Mouse (Mus musculus) cerebellum, adult (tissue): ENCODE measurements around the gene Zc2hc1c.
A peak's percentile ranks its signal among the peaks of the same experiment; 100 is the strongest.

Source experiments
- ATAC-seq: cut with Nextera tagmentation; 2 replicates; pipeline ENCODE4 v1.9.2; 2017; ENCODE audit warnings: mild to moderate bottlenecking, moderate library complexity, mixed read lengths; ENCODE audit not compliant: insufficient number of reproducible peaks, low FRiP score, low TSS enrichment

Gene Zc2hc1c

DNA sequence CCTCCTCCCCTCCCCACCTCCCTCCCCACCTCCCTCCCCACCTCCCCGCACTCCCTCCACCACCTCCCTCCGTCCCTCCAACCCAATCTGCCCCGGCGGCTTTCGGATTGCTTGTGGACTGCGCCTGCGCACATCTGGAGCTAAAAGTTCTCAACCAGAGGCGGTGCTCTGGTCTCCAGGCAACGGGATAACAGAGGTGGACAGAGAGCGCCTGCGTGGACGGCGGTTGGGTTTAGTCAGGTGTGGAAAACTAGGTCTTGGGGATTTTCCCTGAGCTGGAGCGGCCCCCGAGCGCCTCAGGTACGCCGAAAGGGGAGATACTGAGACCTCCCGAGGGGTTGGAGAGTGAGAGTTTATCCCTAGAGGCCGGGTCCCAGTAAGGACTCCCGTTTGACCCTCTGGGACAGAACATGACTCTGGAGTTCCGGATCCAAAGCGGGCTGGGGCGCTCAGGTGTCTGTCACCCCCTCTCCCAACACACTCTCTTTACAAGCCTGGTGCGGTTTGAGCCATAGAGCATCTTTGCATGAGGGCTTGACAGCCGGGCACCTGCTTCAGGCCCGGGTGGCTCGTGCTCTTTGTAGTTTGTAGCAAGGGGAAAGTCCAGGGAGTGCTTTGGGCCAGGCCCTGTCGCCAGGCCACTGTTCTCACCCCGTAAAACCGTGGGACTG lies at the start of gene Zc2hc1c:
Zc2hc1c (plus strand) TSS at position 106 of the 671 bp plus-strand sequence.
- no peak for ATAC-seq

DNA sequence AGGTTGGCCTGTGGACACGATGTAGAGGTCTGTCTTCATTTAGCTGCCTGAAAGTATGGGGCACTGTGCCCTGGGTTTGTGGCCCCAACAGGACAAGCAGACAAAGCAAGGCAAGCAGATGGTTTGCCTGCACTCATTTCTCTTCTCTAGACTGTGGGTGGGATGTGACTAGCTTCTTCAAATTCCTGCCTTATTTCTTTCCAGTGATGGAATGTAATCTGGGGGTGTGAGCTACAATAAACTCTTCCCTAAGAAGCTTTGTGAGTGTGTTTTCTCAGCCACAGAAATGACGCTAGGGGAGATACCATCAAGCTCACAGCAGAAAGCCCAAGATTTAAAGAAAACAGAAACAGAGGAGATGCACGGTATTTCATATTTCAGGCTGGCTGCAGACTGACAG lies 36.3 kb upstream of the Zc2hc1c start:
- ATAC-seq, result no peak

DNA sequence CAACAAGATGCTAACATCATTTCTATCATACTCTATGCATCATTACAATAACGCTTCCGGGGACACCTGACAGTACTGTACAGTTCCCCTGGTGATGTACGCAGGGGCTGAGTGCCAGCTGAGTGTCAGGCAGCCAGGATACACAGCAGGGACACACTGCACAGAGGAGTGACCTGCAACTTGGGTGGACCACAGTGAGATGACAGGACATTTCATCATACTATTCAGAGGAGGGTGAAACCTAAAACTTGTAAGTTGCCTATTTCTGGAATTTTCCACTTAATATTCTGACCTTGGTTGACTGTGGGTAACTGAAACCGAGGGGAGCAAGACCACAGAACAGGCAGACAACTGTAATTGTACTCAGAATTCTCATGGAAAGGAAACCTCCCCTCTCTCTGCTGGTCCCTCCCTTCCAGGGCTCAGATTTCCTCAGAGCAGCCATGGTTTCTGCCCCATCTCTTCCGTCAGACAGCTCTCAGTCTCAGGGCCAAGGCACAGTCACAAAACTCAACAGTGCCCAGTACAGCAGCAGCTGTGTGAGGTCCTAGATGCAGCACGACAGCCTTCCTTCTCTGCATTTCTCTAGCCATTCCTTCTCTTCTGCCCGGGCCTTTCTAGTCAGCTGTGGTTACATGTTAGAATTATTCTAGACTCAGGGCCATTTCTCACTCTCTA lies 32.2 kb upstream of the Zc2hc1c start:
- ATAC-seq, result no peak

DNA sequence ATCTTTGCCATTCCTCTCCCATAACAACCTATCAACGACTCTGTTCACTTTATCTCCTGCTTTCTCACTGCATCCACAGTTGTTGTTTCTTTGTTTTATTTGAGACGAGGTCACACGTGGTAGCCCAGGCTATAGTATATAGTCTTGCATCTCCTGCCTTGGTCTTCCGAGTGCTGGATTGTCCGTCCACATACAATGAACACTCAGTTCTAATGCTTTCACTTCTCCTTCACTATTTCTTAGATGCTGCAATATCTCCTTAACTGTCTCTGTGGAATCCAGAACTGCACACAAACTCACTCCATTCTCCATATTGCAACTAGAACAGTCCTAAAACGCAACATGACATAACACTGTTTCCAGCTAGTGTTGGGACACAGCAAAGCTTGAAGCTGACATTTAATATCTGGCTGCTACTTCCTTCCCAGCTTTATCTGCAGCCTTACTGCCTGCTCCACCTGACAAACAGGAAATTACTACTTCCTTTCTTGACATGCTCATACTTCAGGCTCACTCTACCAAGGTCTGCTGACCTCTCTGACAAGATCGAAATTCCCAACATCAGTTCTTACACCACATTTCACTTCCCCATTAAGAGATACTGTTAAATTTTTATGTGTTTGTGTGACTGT lies 31.3 kb upstream of the Zc2hc1c start:
- no peak for ATAC-seq

- ATAC-seq, result no peak
These were observed 25.9 kb upstream of the Zc2hc1c start for GRCm38 (mm10) chr12:85262489-85262888.

- no peak for ATAC-seq
These were observed 25.2 kb upstream of the Zc2hc1c start for GRCm38 (mm10) chr12:85263190-85263589.

- ATAC-seq, result no peak
These were observed 23.9 kb upstream of the Zc2hc1c start for GRCm38 (mm10) chr12:85264531-85264930.

DNA sequence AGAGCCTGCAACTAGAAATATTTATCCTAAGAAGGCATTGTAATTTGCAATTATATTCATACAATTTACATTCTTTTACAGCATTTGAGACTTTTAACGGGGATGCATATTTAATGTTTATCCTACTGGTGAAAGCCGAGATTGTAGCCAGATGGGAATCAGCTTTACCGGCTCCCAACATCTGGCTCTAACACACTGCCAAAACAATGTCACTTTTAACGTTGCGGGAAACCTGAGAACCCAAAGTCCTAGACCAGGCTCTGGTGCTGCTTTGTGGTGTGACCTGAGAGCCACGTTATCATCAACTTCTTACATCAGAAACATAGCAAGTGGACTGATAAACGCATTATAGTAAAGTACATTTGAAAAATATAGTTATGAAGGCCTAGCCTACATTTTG lies 23.5 kb upstream of the Zc2hc1c start:
- ATAC-seq, result no peak

DNA sequence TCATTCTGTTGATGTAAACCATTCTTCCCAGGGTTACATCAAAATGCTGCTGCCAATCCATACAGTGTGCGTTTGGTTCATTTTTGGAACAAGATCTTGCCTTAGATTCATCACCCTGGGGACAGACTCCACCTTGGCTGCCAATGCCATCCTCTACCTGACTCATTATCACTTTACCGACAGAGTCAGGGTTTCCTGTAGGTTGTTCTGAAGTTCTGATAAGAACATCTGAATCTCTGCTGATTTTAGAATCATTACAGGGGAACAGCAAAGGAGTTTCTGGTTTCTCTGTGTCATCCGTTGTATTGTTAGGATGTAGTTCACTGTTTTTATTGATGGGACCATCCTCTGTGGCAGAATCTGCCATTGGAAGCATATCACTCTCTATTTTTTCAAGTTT lies 22.1 kb upstream of the Zc2hc1c start:
- ATAC-seq, result no peak

DNA sequence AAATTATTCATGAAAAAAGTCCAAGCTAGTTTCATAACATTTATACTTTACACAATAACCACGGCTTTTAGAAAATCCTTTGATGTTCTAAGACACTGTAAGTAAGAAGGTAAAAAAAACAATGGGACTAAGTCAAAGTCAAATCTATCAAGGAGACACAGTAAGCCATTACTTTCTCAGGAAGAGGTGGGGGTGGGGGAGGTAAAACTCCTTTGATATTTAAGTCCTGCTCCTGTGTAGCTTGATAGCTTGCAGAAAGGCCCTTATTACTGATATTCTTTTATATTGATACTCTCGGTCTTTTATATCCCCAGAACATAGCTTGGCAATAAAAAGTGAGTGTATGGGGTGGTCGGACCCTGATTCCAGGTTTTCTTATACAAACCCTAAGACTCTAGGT lies 18.6 kb upstream of the Zc2hc1c start:
- no peak for ATAC-seq

DNA sequence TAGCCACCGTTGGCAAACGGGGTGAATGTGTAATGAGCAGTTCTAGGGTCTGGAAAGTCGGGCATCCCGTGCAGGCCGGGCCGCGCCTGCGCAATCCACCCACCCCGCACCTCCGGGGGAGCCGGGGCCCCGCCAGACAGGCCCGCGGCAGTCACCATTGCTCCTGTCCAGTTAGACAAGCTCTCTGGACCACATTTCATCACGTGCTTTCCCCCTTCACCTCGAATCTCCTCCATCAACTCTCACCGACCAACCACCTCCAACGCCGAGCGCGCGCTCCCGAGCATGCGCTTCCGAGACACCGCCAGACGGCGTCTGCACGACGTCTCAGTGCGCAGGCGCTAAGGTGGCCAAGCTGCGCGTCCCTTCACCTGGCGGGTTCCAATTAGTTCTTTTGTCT lies 18.1 kb upstream of the Zc2hc1c start, which contains the start of gene Mlh3:
Mlh3 (minus strand) TSS at position 281 of the 400 bp plus-strand sequence.
- peak; percentile 98 for ATAC-seq

DNA sequence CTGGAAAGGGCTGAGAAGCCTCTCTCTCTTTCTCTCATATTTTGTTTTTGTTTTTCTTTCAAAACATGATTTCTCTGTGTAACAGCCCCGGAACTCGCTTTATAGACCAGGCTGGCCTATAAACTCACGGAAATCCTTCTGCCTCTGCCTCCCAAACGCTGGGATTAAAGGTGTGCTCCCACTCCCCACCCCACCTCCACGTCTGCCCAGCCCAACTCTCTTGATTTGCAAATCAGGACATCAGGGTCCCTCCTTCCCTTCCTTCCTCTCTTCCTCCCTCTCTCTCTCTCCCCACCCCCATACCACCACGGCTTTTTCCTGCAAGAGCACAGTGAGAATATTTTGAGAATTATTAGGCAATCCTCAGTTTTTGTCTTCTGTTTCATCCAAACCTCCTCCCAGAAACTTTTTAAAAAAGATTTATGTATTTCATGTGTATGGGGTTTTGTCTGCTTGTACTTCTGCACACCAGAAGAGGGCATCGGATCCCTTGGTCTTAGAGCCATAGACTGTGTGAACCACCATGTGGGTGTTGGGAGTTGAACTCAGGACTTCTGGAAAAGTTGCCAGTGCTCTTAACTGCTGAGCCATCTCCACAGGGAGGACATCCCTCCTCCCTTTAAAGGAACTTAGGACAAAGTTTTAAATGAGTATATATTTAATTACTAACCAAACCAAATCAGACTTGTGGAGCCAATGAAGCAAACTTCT lies 17.1 kb upstream of the Zc2hc1c start:
- ATAC-seq, result no peak

GRCm38 (mm10) chr12:85271843-85272206 lies 16.6 kb upstream of the Zc2hc1c start:
- ATAC-seq, result no peak

GRCm38 (mm10) chr12:85273508-85273907 lies 14.9 kb upstream of the Zc2hc1c start:
- no peak for ATAC-seq

- ATAC-seq, result no peak
These were observed 12.1 kb upstream of the Zc2hc1c start for GRCm38 (mm10) chr12:85276273-85276672.

GRCm38 (mm10) chr12:85278919-85279318 lies 9.5 kb upstream of the Zc2hc1c start:
- ATAC-seq, result no peak

GRCm38 (mm10) chr12:85279396-85280080 lies 8.9 kb upstream of the Zc2hc1c start:
- peak; percentile 81 for ATAC-seq

DNA sequence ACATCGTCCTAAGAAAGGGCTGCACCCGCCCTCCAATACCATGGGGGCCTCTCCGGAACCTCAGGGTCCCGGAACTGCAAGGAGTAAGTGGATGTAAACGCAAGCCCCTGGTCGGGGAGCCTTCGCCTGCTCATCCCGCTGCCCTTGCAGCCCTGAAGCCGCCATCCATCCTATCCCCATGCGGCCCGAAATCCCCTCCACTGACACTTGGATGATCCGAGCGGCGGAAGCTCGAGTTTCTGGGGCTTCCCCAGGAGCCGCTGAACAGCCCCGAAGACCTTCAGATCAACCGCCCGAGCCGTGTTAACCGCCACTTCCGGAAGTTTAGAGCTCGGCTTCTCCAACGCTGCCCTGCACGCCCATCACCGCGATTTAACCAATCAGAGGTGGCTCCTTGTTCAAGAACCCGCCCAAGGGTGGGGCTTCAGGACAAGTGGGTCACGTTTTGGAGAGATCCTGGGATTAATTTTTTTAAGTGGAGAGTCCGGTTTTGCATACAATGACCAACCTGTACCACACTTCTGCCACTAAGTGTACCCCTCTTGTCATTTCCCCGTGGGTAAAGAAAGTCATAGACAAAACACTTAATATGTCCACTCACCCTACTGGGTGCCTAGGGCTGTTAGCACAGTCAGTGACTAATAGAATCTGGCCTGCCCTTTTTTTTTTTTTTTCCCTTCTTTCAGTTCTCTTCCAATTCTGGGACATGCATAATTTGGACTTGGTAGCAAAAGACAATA lies 8.1 kb upstream of the Zc2hc1c start:
- peak; percentile 99 for ATAC-seq

- no peak for ATAC-seq
These were observed 7.3 kb upstream of the Zc2hc1c start for GRCm38 (mm10) chr12:85280845-85281651.
